Mouse (Mus musculus) intestine, postnatal 0 days (tissue): ENCODE measurements around the gene Syn3. TPM values are rescaled to one million over a fixed set of nuclear protein-coding genes. Genes with fewer than 3 reads are reported as not detected.

ENCODE experiments used
- ATAC-seq: fragments of 200-750 bp; cut with Nextera tagmentation; 2 replicates; pipeline ENCODE4 v1.8.0; 2017; ENCODE audit warnings: mild to moderate bottlenecking, moderate TSS enrichment, moderate library complexity
- H3K27ac ChIP-seq: fragments of 300-500 bp; sonication (generic); 2 replicates; pipeline ENCODE4 v1.5.1; 2014; ENCODE audit warnings: mild to moderate bottlenecking, low read depth, low read length, moderate library complexity
- H3K27me3 ChIP-seq: fragments of 300-500 bp; sonication (generic); replicated peaks from 2 replicates; pipeline ENCODE4 v1.6.1; 2014; ENCODE audit warnings: low read length, mixed read lengths; ENCODE audit not compliant: control insufficient read depth, insufficient read depth
- H3K36me3 ChIP-seq: fragments of 300-500 bp; sonication (generic); 2 replicates; pipeline ENCODE4 v1.6.1; 2014; ENCODE audit warnings: mild to moderate bottlenecking, moderate library complexity; ENCODE audit not compliant: control insufficient read depth, insufficient read depth
- H3K4me1 ChIP-seq: fragments of 300-500 bp; sonication (generic); replicated peaks from 2 replicates; pipeline ENCODE4 v1.6.1; 2014; ENCODE audit warnings: antibody characterized with exemption, low read length, mixed read lengths; ENCODE audit not compliant: control insufficient read depth, insufficient read depth
- H3K4me2 ChIP-seq: fragments of 300-500 bp; sonication (generic); replicated peaks from 2 replicates; pipeline ENCODE4 v1.6.1; 2014; ENCODE audit warnings: low read depth, mild to moderate bottlenecking, moderate library complexity
- H3K4me3 ChIP-seq: fragments of 300-500 bp; sonication (generic); 2 replicates; pipeline ENCODE4 v1.5.1; 2014; ENCODE audit warnings: low read depth, low read length
- H3K9ac ChIP-seq: fragments of 300-500 bp; sonication (generic); 2 replicates; pipeline ENCODE4 v1.6.1; 2014; ENCODE audit warnings: mild to moderate bottlenecking, low read depth, low read length
- H3K9me3 ChIP-seq: fragments of 300-500 bp; sonication (generic); 2 replicates; pipeline ENCODE4 v1.6.1; 2016; ENCODE audit warnings: mixed run types; ENCODE audit not compliant: control insufficient read depth
- CTCF ChIP-seq: sonication (generic); IDR thresholded peaks from 2 replicates; pipeline ENCODE4 v1.5.1; 2016; ENCODE audit warnings: low read depth, mild to moderate bottlenecking, control low read depth, antibody characterized with exemption, moderate library complexity
- WGBS: fragments of 180-500 bp; shearing (Covaris S2); extraction: QIAGEN DNeasy Blood & Tissue Kit; methylation state at CpG from one replicate; pipeline ENCODE4 v1.1.7; 2014; 5-methylcytosine and 5-hydroxymethylcytosine counted together
- polyA plus RNA-seq: library from polyadenylated mRNA; unstranded; fragments of >200 nt; fragmentation: Nextera tagmentation; extraction: Ambion mirVana; gene quantifications from 2 replicates; pipeline ENCODE4 v1.2.1, GENCODE M21; 2015

The Syn3 gene
- polyA plus RNA-seq, 1 experiment from 2014 or later: 1.1 TPM

GRCm38 (mm10) chr10:86182183-86182805, 316.4 kb downstream of the Syn3 start:
- Histone ChIP-seq H3K9me3 (no peaks in the 10 kb centered on the region), H3K27ac (no peak overlapping the region), H3K4me2 (no peak overlapping the region), H3K36me3 (no peaks in the 10 kb centered on the region), H3K4me3 (no peak overlapping the region), H3K9ac (no peak overlapping the region), H3K27me3 (no peaks in the 10 kb centered on the region), H3K4me1 (no peaks in the 10 kb centered on the region)
- peak; percentile 86 for TF ChIP-seq CTCF
- WGBS: 66% methylated on average over 3 of the region's 3 CpGs
- ATAC-seq: no peak

DNA sequence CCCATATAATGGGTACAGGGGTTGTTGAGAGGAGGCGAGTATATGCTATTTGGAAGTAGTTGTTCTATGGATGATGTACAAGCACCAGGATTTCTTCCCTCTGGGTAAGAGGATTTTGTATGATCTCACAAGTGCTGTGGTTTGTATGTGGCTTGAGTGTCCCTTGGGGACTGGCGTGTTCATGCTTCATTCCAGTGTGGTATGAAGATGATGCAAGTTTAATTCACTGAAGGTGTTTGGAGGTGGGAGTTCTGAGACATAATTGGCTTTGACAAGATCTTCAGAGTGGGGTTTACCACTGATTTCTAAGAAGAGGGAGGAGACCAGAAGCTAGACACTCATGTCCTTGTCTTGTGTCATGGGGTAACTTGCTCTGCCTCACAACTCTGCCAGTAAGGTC, 322.3 kb downstream of the Syn3 start:
- no peak overlapping the region for H3K4me3 ChIP-seq
- no peaks in the 10 kb centered on the region for H3K4me1 ChIP-seq
- TF ChIP-seq CTCF: no peak
- WGBS: 97% methylated on average over 2 of the region's 2 CpGs
- H3K27me3 ChIP-seq: no peaks in the 10 kb centered on the region
- no peaks in the 10 kb centered on the region for H3K9me3 ChIP-seq
- no peaks in the 10 kb centered on the region for H3K36me3 ChIP-seq
- no peak overlapping the region for H3K9ac ChIP-seq
- no peak overlapping the region for H3K27ac ChIP-seq
- no peak for ATAC-seq
- H3K4me2 ChIP-seq: no peak overlapping the region

DNA sequence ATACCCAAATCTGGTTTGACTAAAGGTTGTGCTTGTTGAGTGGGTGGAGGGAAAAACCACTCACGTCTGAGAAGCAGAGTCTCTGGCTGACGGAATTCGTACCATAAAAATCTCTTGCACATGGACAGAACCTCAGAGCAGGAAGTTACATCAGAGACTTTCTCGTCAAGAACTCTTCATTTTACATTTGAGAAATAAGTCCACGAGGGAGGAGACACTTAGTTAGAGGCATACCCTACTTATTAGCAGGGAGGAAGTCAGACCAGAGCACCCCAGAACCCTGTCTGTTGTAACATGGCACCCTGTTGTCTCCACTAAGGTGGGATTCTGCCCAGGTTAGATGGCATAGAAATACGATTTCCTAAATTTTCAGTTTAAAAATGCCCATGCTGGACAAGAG, 324.7 kb downstream of the Syn3 start:
- H3K36me3 ChIP-seq: no peaks in the 10 kb centered on the region
- WGBS: 76% methylated on average over 6 of the region's 6 CpGs
- H3K27me3 ChIP-seq: no peaks in the 10 kb centered on the region
- H3K9ac ChIP-seq: no peak overlapping the region
- H3K9me3 ChIP-seq: no peaks in the 10 kb centered on the region
- H3K4me3 ChIP-seq: no peak overlapping the region
- no peak for ATAC-seq
- TF ChIP-seq CTCF: no peak
- H3K27ac ChIP-seq: no peak overlapping the region
- no peaks in the 10 kb centered on the region for H3K4me1 ChIP-seq
- no peak overlapping the region for H3K4me2 ChIP-seq

- no peak overlapping the region for H3K9ac ChIP-seq
- H3K36me3 ChIP-seq: no peaks in the 10 kb centered on the region
- H3K4me1 ChIP-seq: no peaks in the 10 kb centered on the region
- H3K27ac ChIP-seq: no peak overlapping the region
- no peak overlapping the region for H3K4me3 ChIP-seq
- ATAC-seq: no peak
- H3K9me3 ChIP-seq: no peaks in the 10 kb centered on the region
- H3K4me2 ChIP-seq: no peak overlapping the region
- no peaks in the 10 kb centered on the region for H3K27me3 ChIP-seq
- no peak for TF ChIP-seq CTCF
- WGBS: 86% methylated on average over 4 of the region's 4 CpGs
Observed at GRCm38 (mm10) chr10:86173284-86173683, 325.4 kb downstream of the Syn3 start.

- TF ChIP-seq CTCF: no peak
- Histone ChIP-seq H3K4me2 (no peak overlapping the region), H3K4me3 (no peak overlapping the region), H3K9ac (no peak overlapping the region), H3K36me3 (no peaks in the 10 kb centered on the region), H3K9me3 (no peaks in the 10 kb centered on the region), H3K4me1 (no peaks in the 10 kb centered on the region), H3K27ac (no peak overlapping the region), H3K27me3 (no peaks in the 10 kb centered on the region)
- 77% methylated on average over 1 of the region's 1 CpGs for WGBS
- ATAC-seq: no peak
Observed at GRCm38 (mm10) chr10:86171246-86171645, 327.4 kb downstream of the Syn3 start.

- Histone ChIP-seq H3K4me3 (no peak overlapping the region), H3K27ac (no peak overlapping the region), H3K9ac (no peak overlapping the region), H3K27me3 (no peaks in the 10 kb centered on the region), H3K9me3 (no peaks in the 10 kb centered on the region), H3K4me2 (no peak overlapping the region), H3K4me1 (no peaks in the 10 kb centered on the region), H3K36me3 (no peaks in the 10 kb centered on the region)
- 81% methylated on average over 2 of the region's 2 CpGs for WGBS
- TF ChIP-seq CTCF: no peak
- ATAC-seq: no peak
Observed at GRCm38 (mm10) chr10:86168084-86168483, 330.6 kb downstream of the Syn3 start.

- WGBS: 12% methylated on average over 4 of the region's 4 CpGs
- Histone ChIP-seq H3K27ac (no peak overlapping the region), H3K4me1 (no peaks in the 10 kb centered on the region), H3K9ac (no peak overlapping the region), H3K27me3 (no peaks in the 10 kb centered on the region), H3K4me3 (no peak overlapping the region), H3K9me3 (no peaks in the 10 kb centered on the region), H3K36me3 (no peaks in the 10 kb centered on the region), H3K4me2 (no peak overlapping the region)
- TF ChIP-seq CTCF: no peak
- no peak for ATAC-seq
Observed at GRCm38 (mm10) chr10:86166854-86167268, 331.8 kb downstream of the Syn3 start.
